Mouse (Mus musculus) right cerebral cortex, postnatal 4 days (tissue): Measurements from ENCODE around the gene Tuba4a.
A peak's percentile ranks its signal among the peaks of the same experiment; 100 is the strongest.
"Not testable (repeated sequence)": the region's sequence is repeated elsewhere in the genome, so short reads cannot be mapped to it uniquely, and the experiment has no call there.

Experiments used
- DNase-seq: peaks from one replicate; pipeline ENCODE4 v3.0.0-alpha.2; 2022

Tuba4a gene

GRCm38 (mm10) chr1:75234606-75235005 is 14.9 kb upstream of the Tuba4a start:
- peak; percentile 51 for DNase-seq

GRCm38 (mm10) chr1:75232489-75232888 is 12.8 kb upstream of the Tuba4a start:
- not testable (repeated sequence) for DNase-seq

DNA sequence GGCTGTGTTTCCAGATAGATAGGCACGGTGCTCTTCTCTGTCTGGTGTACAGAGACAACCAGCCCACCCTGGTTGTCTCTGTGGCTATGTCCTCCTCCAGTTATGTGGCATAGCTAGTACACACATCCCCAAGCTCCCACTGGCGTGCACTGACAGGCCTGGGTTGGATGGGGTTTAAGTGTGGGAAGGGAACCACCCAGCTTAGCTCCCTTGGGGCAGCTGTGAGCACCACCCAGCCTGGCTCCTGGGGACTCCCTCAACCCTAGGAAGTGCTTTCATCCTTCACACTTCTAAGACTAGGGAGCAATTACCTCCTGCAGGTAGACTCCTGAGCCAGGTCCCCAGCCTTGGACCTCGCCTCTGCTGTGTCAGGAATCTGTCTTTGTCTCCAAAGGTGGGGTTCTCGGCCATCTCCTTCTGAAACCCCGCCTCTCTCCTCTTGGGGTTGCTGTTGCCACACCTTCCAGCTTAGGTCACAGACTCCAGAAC is 12.0 kb upstream of the Tuba4a start, which contains the start of gene A630095N17Rik:
Gene A630095N17Rik, minus strand, starts transcription at position 439 of the 489 bp plus-strand sequence.
- DNase-seq = no peak

GRCm38 (mm10) chr1:75231224-75231623 is 11.6 kb upstream of the Tuba4a start:
- no peak for DNase-seq

- no peak for DNase-seq
These were observed 10.8 kb upstream of the Tuba4a start for GRCm38 (mm10) chr1:75230335-75230994.

- DNase-seq = no peak
These were observed 9.5 kb upstream of the Tuba4a start for GRCm38 (mm10) chr1:75229158-75229557.

DNA sequence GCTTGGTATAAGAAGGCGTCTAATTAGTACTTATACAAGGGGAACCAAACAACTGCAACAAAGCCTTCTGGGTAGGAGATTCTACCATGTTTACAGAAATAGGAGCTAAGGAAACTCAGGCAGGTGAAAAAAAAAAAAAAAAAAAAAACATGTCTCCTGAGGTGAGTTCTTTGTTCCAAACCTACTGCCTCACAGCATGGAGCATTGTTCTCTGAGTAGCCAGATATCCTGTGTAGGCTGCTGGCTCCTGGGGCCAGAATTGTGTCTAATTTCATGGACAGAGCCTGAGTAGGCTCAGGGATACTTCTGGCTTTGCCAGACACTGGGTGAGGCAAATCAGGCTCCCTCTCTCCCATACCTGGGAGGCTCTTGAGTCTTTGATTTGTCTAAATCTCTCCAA is 8.0 kb upstream of the Tuba4a start:
- DNase-seq = no peak

DNA sequence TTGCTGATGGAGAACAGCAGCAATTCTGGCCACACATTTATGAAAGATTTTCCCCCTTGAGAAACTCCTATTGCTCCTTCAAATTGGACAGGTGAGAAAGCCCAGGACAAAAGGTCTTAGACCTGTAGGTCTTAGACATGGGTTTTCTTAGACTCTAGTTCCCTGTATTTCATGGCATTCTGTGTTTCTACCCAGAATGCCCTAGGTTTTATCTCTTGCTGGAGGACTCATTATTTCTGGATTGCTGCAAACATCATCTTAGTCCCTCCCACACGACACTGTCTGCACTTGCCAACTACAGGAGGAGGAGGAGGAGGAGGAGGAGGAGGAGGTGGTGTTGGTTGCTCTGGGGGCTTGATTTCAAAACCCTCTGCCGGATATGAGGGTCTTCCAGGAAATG is 6.5 kb upstream of the Tuba4a start:
- DNase-seq = no peak

DNA sequence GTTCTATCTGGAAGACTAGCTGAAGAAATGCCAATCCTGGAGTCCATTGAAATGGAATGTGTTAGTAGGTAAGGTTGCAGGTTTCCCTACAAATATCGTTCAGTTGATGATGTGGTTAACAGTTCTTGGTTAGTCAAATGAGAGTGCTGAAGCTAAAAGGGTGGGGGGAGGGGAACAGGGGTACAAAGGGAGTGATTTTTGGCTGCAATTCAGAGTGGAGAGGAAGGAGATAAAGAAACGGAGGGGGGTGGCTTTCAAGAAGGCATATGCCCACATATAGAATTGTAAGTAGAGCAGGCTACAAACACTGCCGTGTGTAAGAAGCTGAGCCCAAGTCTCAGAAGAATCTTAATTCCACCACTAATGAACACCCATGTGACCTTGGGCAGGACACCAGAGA is 5.8 kb upstream of the Tuba4a start:
- no peak for DNase-seq

GRCm38 (mm10) chr1:75223532-75223931 is 3.9 kb upstream of the Tuba4a start:
- DNase-seq = no peak

DNA sequence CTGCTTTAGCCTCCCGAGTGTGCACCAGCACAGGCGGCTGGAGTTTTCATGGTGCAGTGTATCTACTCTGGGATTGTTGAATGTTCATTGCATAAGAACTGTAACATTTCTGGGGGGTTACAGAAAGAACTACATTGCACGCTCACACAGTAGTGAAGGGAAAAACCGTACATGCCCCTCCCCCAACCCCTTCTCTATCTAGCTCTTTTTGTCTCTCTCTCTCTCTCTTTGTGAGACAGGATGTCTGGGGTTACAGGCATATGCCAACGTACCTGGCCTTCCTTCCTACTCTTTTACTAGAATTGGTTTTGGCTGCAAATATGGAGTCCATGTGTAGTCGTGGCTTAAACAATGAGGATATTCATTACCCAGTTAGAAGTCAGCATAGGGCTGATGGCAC is 3.3 kb upstream of the Tuba4a start:
- DNase-seq = no peak

DNA sequence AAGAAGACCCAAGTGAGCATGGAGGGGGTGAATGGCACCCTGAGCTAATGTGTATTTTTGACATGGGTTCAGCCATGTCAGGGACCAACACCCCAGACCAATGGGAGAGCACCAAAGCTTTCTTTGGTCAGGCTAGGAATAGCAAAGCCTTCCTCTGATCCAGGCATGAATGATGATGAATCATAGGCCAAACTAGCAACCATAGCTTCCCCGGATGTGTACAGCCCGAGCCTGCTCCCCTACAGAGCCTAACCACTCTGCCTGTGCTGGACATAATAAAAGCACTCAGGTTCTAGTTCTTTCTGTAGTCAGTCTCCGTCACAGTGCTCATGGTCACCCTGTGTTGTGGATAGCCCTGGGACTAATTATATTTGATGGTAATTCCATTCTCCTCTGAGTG is 1.9 kb upstream of the Tuba4a start:
- DNase-seq = no peak

- DNase-seq = peak; percentile 82
These were observed 587 bp downstream of the Tuba4a start for GRCm38 (mm10) chr1:75219078-75219477.

DNA sequence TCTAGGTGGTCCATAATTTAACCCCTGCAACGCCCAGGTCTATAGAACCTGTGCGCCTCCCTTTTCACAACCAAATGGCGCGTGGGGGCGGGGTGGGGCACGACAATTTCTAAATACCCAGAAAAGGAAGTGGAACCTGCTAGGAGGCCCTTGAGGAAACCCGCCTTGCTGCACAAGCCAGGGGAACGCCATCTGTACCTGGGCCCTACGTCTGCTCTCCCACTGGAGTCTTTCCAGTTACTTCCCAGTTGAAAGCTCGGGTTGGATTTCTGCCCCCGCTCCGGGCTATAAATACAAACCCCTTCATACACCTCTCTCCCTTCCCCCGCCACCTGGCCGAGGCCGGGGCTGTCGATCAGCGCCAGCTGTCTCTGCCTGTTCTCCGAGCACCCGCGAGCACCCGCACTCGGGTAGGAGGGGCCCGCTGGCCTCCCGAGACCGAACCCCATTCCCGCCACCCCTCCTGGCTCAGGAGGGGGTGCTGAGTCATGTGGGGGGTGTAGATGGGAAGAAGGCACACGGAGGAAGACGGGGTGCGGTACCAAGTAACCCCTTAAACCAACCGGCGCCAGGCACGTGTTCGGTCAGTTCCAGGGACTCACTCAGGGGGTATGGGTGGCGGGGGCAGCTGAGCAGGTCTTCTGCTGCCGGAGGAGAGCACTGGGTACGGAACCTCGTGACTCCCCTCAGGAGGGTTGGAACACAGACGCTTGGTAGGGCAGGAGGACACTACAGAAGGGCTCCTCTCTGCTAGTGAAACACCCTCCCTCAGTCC is 1.3 kb downstream of the Tuba4a start:
- peak; percentile 38 for DNase-seq

DNA sequence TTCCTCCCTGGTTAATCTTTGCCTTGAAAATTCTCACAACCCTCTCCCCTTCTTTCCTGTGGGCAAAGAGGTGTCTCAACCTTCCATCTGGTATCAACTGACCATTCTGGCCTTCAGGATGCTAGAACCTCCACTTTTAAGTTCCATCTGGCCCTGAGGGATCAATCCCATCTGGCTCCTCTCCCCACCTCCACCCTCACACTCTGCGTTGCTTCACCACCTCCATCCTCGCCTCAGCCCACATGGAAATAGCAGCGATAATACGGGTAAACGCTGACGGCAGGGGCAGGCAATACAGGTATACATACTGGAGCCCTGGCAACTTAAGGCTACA is 1.8 kb downstream of the Tuba4a start:
- no peak for DNase-seq

DNA sequence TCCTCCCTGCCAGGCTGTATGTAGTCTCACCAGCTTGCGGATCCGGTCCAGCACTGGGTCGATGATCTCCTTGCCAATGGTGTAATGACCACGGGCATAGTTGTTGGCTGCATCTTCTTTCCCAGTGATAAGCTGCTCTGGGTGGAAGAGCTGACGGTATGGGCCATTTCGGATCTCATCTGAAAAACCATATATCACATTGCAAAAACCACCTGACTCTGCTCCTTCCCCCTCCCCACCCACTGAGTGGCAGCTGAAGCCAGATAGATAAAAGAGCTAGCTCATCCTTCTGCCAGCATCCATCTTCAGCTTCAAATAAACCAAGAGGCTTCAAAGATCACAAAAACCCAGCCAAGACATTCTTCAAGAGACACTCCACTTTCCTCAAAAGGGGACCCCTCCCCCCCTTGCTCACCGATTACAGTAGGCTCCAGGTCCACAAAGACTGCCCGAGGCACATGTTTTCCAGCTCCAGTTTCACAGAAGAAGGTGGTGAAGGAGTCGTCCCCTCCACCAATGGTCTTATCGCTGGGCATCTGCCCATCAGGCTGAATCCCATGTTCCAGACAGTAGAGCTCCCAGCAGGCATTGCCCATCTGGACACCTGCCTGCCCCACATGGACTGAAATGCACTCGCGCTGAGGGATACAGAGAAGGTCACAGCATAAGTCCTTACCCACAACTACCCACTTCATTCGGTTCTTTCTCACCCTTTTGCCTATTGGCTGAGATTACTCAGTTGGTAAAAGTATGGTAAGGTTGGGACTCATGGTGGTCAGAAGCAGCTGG is 2.7 kb downstream of the Tuba4a start:
- DNase-seq = no peak

DNA sequence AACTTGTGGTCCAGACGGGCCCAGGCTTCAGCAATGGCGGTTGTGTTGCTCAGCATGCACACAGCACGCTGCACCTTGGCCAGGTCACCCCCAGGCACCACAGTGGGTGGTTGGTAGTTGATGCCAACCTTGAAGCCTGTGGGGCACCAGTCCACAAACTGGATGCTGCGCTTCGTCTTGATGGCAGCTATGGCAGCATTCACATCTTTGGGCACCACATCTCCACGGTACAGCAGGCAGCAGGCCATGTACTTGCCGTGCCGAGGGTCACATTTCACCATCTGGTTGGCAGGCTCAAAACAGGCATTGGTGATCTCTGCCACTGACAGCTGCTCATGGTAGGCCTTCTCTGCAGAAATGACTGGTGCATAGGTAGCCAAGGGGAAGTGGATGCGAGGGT is 3.9 kb downstream of the Tuba4a start:
- no peak for DNase-seq

DNA sequence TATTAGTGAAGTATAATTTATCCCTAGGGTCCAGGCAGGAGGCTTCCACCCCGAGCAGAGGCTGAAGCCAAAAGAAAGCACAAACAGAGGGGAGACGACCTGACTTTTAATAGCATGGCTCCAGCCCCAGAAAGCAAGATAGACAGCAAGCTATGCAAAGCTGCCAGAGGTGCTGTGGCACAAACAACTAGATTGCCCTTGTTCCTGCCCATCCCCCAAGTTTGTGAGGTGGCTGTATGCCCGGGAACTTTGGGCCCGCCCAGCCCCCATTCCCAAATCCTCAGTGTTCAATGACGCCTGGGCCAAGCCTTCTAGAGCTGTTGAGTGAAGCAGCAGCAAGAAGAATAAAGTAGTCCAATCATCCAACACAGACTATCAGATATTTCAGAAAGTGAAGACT is 4.8 kb downstream of the Tuba4a start:
- peak; percentile 40 for DNase-seq

- no peak for DNase-seq
These were observed 5.2 kb downstream of the Tuba4a start for GRCm38 (mm10) chr1:75214442-75214841.

GRCm38 (mm10) chr1:75213096-75213495 is 6.6 kb downstream of the Tuba4a start:
- no peak for DNase-seq

GRCm38 (mm10) chr1:75212542-75212941 is 7.1 kb downstream of the Tuba4a start:
- DNase-seq = no peak

GRCm38 (mm10) chr1:75211141-75211708 is 8.4 kb downstream of the Tuba4a start:
- no peak for DNase-seq
